Mouse (Mus musculus) cerebellum, adult 2 months (tissue): ENCODE data around the gene Klhl13.

Source experiments
- CTCF ChIP-seq: fragments of 200-500 bp; IDR thresholded peaks from 2 replicates; pipeline ENCODE4 v1.5.1; 2011; ENCODE audit warnings: low read depth, mild to moderate bottlenecking, control low read depth, low read length, moderate library complexity, borderline replicate concordance; ENCODE audit not compliant: insufficient read depth
- POLR2A ChIP-seq: fragments of 200-500 bp; IDR thresholded peaks from 2 replicates; pipeline ENCODE4 v1.6.1; 2011; ENCODE audit warnings: low read length, control low read depth, borderline replicate concordance; ENCODE audit not compliant: insufficient read depth

- TF ChIP-seq CTCF (no peak), POLR2A (no peak)
Observed at GRCm38 (mm10) chrX:23318857-23319256, 46.0 kb downstream of the Klhl13 start.
